Mouse (Mus musculus): ENCODE measurements at regions not wholly inside any gene's neighbourhood (a gene's known extent, or its start where the extent isn't known, plus 50 kb on each side); places are given as distances from the start of the nearest gene placed in this dataset.

DNA sequence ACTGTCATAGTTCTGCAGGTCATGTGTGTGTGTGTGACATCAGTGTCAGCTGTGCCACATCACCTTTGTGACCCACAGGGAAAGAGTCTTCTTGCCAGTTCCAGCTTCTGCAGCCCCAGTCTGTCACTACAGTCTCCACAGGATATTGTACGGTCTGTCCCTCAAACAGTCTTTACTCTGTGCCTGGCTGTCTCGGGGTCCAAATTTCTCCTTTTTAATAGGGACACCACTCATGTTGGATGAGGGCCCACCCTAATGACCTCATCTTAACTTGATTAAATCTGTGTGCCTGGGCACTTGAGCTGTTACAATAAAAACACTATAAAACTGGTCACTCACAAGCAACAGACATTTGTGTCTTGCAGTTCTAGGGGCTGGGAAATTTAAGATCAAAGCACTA lies 165.1 kb upstream of the Sox9 start:
- H3K9me3 ChIP-seq, result no peaks in the 10 kb centered on the region
- H3K27ac ChIP-seq (replicated peaks), result no peak overlapping the region
- peaks cover 10% of the 10 kb centered on the region for H3K4me1 ChIP-seq
- peaks cover 3% of the 10 kb centered on the region; the same call in 1 of the 2 replicates for H3K27me3 ChIP-seq
- 87% methylated on average over 2 of the region's 2 CpGs for WGBS
- no peak overlapping the region for H3K4me2 ChIP-seq (replicated peaks)
- H3K36me3 ChIP-seq, result no peaks in the 10 kb centered on the region
- no peak for ATAC-seq (ENCODE audit: low FRiP score, low read depth)
- no peak overlapping the region for H3K4me3 ChIP-seq
- H3K9ac ChIP-seq (replicated peaks), result no peak overlapping the region

DNA sequence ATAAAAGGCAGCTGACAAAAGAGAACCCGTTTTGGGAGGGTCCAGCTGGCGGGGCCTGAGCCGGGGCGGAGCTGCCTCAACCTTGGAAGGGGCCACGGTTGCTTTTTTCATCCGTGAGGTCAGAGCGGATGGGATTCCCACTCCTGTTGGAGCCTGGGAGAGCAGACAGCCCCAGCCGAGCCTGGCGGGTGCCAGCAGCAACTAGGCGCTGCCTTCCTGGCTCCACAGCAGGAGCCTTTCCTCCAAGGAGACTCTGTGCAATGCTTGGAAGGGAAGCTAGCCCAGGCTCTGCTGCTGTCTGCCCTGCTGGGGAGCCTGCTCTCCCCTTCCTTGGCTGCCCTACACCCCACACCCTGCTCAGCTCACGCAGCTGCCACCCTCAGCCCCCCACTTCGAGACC lies 161.1 kb upstream of the Sox9 start:
- Histone ChIP-seq H3K9ac (replicated peaks) (peak overlapping the region; percentile 28; the same call in 1 of the 2 replicates), H3K27me3 (peaks cover 10% of the 10 kb centered on the region; the same call in 1 of the 2 replicates), H3K36me3 (no peaks in the 10 kb centered on the region), H3K27ac (replicated peaks) (no peak overlapping the region), H3K4me1 (peaks cover 10% of the 10 kb centered on the region), H3K9me3 (no peaks in the 10 kb centered on the region), H3K4me3 (no peak overlapping the region; the same call in 1 of the 2 replicates), H3K4me2 (replicated peaks) (peak overlapping the region; percentile 30)
- 22% methylated on average over 12 of the region's 12 CpGs for WGBS
- peak; percentile 54; the same call in 1 of the 2 replicates for ATAC-seq (ENCODE audit: low FRiP score, low read depth)

DNA sequence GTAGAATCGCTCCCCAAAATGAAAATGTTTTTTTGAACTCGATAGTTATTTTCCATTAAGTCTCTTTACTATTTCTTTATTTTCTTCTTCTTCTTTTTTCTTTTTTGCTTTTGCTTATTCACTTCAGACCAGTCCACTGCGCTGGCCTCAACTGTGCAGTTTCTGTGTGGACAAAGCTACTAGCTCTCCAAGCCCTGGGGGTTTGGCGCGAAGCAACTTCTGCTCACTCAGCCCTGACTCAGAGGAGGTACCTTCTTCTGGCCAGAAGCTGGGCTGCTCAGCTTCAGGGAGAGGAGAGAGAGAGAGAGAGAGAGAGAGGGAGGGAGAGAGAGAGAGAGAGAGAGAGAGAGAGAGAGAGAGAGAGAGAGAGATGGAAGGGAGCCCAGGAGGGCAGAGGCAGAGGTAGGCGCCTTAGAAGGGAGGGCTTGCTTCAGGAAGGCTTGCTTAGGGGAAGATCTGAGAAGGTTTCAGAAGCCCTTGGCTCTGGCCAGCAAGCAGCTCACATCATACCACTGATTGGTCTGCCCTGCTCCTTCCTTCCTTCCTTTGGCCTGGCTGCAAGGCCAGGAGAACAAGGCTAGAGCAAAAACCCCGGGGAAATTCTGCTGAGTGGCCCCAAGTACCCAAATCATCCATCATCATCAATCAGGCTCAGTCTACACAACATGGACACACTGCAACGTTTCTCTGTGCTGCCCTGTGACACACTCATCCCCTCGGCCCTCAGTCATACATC lies 160.5 kb upstream of the Sox9 start:
- H3K36me3 ChIP-seq, result no peaks in the 10 kb centered on the region
- H3K4me2 ChIP-seq (replicated peaks), result peak overlapping the region; percentile 30; the same call in 1 of the 2 replicates
- H3K9me3 ChIP-seq, result no peaks in the 10 kb centered on the region
- H3K4me3 ChIP-seq, result no peak overlapping the region
- no peak overlapping the region for H3K9ac ChIP-seq (replicated peaks)
- peaks cover 10% of the 10 kb centered on the region for H3K4me1 ChIP-seq
- H3K27me3 ChIP-seq, result peaks cover 10% of the 10 kb centered on the region; the same call in 1 of the 2 replicates
- no peak for ATAC-seq (ENCODE audit: low FRiP score, low read depth)
- WGBS, result 76% methylated on average over 9 of the region's 9 CpGs
- H3K27ac ChIP-seq (replicated peaks), result no peak overlapping the region

DNA sequence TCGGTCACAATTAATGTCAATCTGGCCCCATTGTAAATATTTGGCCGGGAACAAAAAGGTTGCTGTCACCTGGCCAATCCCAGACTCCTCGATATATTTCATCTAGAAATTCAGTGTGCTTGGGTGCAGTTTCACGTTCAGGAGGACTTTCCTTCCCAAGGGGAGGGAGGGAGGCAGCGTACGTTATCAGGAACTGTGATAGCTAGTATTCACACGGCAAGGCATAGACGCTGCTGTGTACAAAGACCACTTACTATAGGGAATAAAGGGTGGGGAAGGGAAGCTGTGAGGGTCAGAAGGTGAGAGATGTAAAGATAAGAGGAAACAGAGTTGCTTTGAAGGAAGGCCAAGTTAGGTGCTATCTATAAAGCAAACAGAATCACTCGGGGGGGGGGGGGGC lies 132.7 kb upstream of the Sox9 start:
- no peak overlapping the region for H3K4me2 ChIP-seq (replicated peaks)
- H3K4me1 ChIP-seq, result no peaks in the 10 kb centered on the region; the same call in 1 of the 2 replicates
- H3K4me3 ChIP-seq, result no peak overlapping the region
- ATAC-seq (ENCODE audit: low FRiP score, low read depth), result no peak
- H3K27me3 ChIP-seq, result no peaks in the 10 kb centered on the region
- 70% methylated on average over 9 of the region's 9 CpGs for WGBS
- no peaks in the 10 kb centered on the region for H3K9me3 ChIP-seq
- no peak overlapping the region for H3K27ac ChIP-seq (replicated peaks)
- H3K9ac ChIP-seq (replicated peaks), result no peak overlapping the region
- H3K36me3 ChIP-seq, result no peaks in the 10 kb centered on the region

DNA sequence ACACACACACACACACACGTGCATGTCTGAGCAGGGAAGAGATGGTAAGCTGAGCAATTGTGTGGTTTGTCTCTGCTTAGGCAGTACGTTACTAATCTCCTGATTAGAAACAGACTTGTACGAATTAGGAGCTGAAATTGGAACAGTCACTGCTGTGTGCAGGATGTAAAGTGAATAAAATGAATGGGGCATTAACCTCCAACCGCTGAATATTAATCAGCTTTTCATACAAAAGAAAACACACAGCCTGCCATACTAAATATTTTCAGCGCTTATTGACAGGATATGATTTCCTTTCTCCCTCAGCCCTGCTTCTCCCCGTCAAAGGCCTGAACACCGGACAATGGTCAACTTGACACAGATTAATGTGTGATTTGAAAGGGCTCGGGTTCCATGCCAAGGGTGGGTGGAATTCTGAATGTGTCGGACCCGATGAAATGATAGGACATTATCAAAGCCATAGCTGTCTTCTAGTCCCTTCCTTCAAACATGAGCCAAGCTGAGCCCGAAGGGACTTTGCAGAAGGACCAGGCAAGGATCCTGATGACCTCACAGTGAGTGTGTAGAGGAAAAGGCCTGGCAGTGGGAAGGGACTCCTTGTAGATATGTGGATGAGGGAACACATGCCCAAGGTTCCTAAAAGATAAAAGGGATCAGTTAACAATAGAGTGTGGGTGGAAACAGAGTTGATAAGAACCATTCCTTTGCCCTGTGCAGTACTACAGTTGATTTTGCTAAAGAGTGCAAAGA lies 124.4 kb upstream of the Sox9 start:
- WGBS, result 29% methylated on average over 11 of the region's 11 CpGs
- Histone ChIP-seq H3K4me3 (no peak overlapping the region), H3K36me3 (no peaks in the 10 kb centered on the region), H3K9me3 (no peaks in the 10 kb centered on the region), H3K4me1 (peaks cover 13% of the 10 kb centered on the region), H3K27me3 (no peaks in the 10 kb centered on the region), H3K4me2 (replicated peaks) (peak overlapping the region; percentile 12; the same call in 1 of the 2 replicates), H3K27ac (replicated peaks) (peak overlapping the region; percentile 31), H3K9ac (replicated peaks) (no peak overlapping the region)
- ATAC-seq (ENCODE audit: low FRiP score, low read depth), result peak; percentile 85

DNA sequence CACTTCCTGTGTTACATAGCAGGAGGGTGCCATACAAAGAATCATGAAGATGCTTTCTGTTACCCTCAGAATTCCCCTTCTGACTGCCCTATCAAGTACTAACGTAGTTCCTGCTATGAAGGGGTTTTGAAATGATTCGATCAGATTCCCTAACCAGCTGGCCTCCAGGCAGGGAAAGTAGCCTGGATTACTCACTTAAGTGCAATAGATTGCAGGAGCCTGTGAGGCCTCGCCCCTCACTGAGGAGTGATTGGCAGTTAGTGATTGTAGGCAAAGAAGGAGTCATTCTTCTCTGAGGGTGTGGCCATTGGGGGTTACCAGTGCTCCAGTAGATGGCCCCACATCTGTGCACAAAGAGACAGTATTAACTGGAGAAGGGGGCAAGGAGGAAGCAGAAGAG lies 122.1 kb upstream of the Sox9 start:
- no peak overlapping the region for H3K4me3 ChIP-seq
- no peaks in the 10 kb centered on the region for H3K9me3 ChIP-seq
- H3K27ac ChIP-seq (replicated peaks), result no peak overlapping the region
- peaks cover 13% of the 10 kb centered on the region for H3K4me1 ChIP-seq
- 76% methylated on average over 3 of the region's 3 CpGs for WGBS
- H3K27me3 ChIP-seq, result no peaks in the 10 kb centered on the region
- ATAC-seq (ENCODE audit: low FRiP score, low read depth), result no peak
- no peak overlapping the region for H3K9ac ChIP-seq (replicated peaks)
- H3K4me2 ChIP-seq (replicated peaks), result no peak overlapping the region
- H3K36me3 ChIP-seq, result no peaks in the 10 kb centered on the region

DNA sequence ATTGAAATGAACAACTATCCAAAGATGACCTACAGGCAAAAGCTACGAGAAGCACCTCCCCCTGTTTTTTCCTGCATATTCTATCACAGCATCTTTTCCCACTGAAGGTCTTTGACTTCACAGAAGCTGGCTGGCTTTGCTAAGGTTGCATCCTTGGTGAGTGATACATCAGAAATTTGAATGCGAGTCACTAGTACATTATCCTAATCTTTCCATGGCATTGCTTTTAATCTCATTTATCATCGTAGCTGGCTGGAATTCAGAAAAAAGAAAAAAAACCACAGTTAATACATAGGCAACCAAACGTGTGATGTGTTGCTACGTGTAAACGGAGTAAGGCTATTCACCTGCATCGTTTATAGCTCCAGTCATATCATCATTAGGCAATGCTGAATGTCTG lies 120.6 kb upstream of the Sox9 start:
- no peak for ATAC-seq (ENCODE audit: low FRiP score, low read depth)
- Histone ChIP-seq H3K9ac (replicated peaks) (no peak overlapping the region), H3K4me2 (replicated peaks) (no peak overlapping the region), H3K27ac (replicated peaks) (no peak overlapping the region), H3K4me3 (no peak overlapping the region), H3K9me3 (no peaks in the 10 kb centered on the region), H3K27me3 (no peaks in the 10 kb centered on the region), H3K36me3 (no peaks in the 10 kb centered on the region), H3K4me1 (peaks cover 13% of the 10 kb centered on the region)
- 80% methylated on average over 7 of the region's 7 CpGs for WGBS

DNA sequence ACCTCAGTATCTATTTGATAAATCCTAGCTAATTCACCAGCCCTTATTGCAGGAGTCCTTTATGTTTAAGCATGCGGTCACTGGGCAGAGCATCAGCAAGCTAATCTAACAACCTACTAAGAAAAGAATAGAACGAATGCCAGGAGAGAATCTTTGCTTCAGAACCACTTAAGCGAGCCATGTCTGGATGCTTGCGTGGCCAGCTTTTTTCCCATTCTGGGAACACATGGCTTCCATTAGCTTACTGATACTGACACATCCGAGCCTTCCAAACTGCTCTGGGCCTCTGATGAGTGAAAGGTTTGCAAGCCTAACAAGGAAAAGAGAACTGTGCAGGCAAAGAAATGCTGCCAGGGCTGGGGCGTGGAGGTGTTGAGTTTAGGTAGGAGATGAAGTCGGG lies 114.7 kb upstream of the Sox9 start:
- no peaks in the 10 kb centered on the region for H3K36me3 ChIP-seq
- 87% methylated on average over 7 of the region's 7 CpGs for WGBS
- H3K4me1 ChIP-seq, result no peaks in the 10 kb centered on the region; the same call in 1 of the 2 replicates
- H3K4me2 ChIP-seq (replicated peaks), result no peak overlapping the region
- no peak for ATAC-seq (ENCODE audit: low FRiP score, low read depth)
- H3K27ac ChIP-seq (replicated peaks), result no peak overlapping the region
- no peak overlapping the region for H3K9ac ChIP-seq (replicated peaks)
- no peaks in the 10 kb centered on the region for H3K9me3 ChIP-seq
- no peaks in the 10 kb centered on the region for H3K27me3 ChIP-seq
- H3K4me3 ChIP-seq, result no peak overlapping the region

DNA sequence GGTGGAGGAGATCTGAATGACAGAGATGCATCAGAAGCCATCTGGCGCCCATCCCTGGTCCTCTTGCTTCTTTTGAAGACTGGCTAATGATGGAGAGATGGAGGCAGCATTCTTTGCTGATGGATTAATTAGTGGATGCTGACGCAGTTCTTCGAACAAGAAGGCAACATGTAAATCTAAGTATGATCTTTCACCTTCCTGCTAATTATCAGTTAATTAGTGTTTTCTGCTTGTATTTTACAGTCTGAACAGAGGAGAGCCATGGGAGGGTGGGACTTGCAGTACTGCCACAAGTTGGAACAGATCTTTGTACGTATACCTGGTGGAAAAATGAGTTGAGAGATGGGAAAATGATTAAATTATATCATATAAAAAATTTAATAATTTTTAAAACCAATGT lies 109.9 kb upstream of the Sox9 start:
- Histone ChIP-seq H3K27me3 (no peaks in the 10 kb centered on the region), H3K9ac (replicated peaks) (no peak overlapping the region), H3K4me1 (peaks cover 3% of the 10 kb centered on the region; the same call in 1 of the 2 replicates), H3K9me3 (no peaks in the 10 kb centered on the region), H3K4me2 (replicated peaks) (no peak overlapping the region), H3K36me3 (no peaks in the 10 kb centered on the region), H3K27ac (replicated peaks) (no peak overlapping the region), H3K4me3 (no peak overlapping the region)
- WGBS, result 86% methylated on average over 4 of the region's 4 CpGs
- no peak for ATAC-seq (ENCODE audit: low FRiP score, low read depth)

DNA sequence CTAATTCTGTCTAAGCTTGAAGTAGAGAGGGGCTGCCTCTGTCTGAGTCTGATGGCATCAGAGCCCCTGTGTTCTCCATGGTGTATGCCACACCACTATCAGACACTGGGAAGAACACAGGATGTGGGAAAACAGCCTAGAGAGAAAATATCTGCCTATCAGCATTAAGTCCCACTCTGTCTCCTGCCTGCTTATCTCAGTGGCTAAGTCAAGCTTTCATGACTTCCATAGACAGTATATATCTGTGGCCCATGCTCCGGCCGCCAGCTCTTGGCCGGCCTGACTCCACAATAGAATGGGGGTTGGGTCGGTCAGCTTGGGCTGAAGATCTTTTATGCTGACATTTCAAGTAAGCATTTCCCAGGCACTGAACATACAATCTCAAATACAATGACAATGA lies 92.0 kb upstream of the Sox9 start:
- Histone ChIP-seq H3K27ac (replicated peaks) (no peak overlapping the region), H3K4me2 (replicated peaks) (no peak overlapping the region), H3K4me3 (no peak overlapping the region), H3K9me3 (no peaks in the 10 kb centered on the region), H3K4me1 (no peaks in the 10 kb centered on the region; the same call in 1 of the 2 replicates), H3K36me3 (no peaks in the 10 kb centered on the region), H3K27me3 (no peaks in the 10 kb centered on the region), H3K9ac (replicated peaks) (no peak overlapping the region)
- WGBS, result 88% methylated on average over 4 of the region's 4 CpGs
- ATAC-seq (ENCODE audit: low FRiP score, low read depth), result no peak

DNA sequence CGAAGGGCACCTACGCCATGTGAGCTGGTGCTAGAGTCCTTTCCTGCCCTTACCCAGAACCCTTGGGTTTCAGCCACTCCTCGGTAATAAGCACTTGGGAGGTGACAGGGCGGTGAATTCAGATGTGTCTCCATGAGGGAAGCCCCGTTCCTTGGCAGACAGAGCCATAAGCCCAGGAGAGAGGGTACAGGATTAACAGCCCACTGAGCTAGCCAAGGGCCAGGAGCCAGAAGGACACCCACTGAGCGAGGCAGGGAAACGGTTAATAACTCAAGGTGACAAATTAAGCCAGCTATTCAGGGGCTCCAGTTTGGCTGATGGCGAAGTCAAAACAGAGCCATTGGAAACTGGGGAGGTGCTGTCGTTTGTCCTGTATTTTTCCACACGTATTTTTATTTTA lies 75.9 kb upstream of the Sox9 start:
- H3K36me3 ChIP-seq, result no peaks in the 10 kb centered on the region
- H3K4me3 ChIP-seq, result no peak overlapping the region
- H3K4me2 ChIP-seq (replicated peaks), result no peak overlapping the region
- H3K4me1 ChIP-seq, result peaks cover 19% of the 10 kb centered on the region
- H3K9me3 ChIP-seq, result no peaks in the 10 kb centered on the region
- no peaks in the 10 kb centered on the region for H3K27me3 ChIP-seq
- 78% methylated on average over 10 of the region's 10 CpGs for WGBS
- H3K27ac ChIP-seq (replicated peaks), result no peak overlapping the region
- no peak for ATAC-seq (ENCODE audit: low FRiP score, low read depth)
- H3K9ac ChIP-seq (replicated peaks), result no peak overlapping the region

DNA sequence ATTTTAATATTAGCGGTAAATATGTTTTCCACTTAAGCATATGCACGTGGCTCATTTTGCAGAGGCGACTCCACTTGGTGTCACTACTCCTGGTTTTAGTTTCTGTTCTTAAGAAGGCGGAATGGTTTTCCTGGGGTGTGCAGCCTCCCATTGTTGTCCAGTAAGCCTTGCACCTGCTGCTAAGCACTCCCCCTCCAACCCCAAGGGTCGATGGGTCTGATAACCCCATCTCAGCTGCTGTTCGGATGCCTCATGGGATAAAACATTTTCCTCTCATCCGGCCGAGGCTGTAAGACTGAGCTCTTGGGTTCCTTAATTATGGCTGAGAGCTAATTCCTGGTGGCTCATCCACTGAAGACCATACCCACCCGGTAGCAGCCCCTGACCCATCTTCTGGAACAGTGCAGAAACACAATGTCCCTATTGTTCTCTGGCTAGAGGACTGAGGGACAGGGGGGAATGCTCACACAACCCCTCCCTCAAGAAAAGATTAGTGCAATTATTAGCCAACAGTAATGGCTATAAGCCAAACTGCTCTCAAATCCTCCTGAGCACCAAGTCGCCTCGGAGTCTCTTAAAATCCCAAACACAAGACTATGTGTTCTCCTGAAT lies 73.8 kb upstream of the Sox9 start:
- peaks cover 26% of the 10 kb centered on the region for H3K4me1 ChIP-seq
- no peaks in the 10 kb centered on the region for H3K36me3 ChIP-seq
- H3K4me2 ChIP-seq (replicated peaks), result no peak overlapping the region
- H3K9ac ChIP-seq (replicated peaks), result no peak overlapping the region
- H3K27ac ChIP-seq (replicated peaks), result peak overlapping the region; percentile 40
- no peaks in the 10 kb centered on the region for H3K9me3 ChIP-seq
- H3K4me3 ChIP-seq, result no peak overlapping the region
- ATAC-seq (ENCODE audit: low FRiP score, low read depth), result peak; percentile 80
- H3K27me3 ChIP-seq, result no peaks in the 10 kb centered on the region
- WGBS, result 27% methylated on average over 11 of the region's 11 CpGs
